Mouse (Mus musculus) lung, postnatal 0 days (tissue): Measurements from ENCODE around the gene Mdm4. TPM values are rescaled to one million over a fixed set of nuclear protein-coding genes. Genes with fewer than 3 reads are reported as not detected.

ENCODE experiments used
- ATAC-seq: fragments of 200-750 bp; cut with Nextera tagmentation; 2 replicates; pipeline ENCODE4 v1.8.0; 2017; ENCODE audit warnings: moderate library complexity
- DNase-seq: peaks from one replicate; pipeline ENCODE4 v3.0.0-alpha.2; 2016; ENCODE audit warnings: low spot score
- H3K27ac ChIP-seq: fragments of 300-500 bp; sonication (generic); 2 replicates; pipeline ENCODE4 v1.5.1; 2014; ENCODE audit warnings: antibody characterized with exemption, mild to moderate bottlenecking, low read length, mixed read lengths
- H3K27me3 ChIP-seq: fragments of 300-500 bp; sonication (generic); replicated peaks from 2 replicates; pipeline ENCODE4 v1.6.1; 2014; ENCODE audit warnings: low read length, mixed read lengths; ENCODE audit not compliant: insufficient read depth
- H3K36me3 ChIP-seq: fragments of 300-500 bp; sonication (generic); 2 replicates; pipeline ENCODE4 v1.6.1; 2014; ENCODE audit warnings: low read length, mixed read lengths; ENCODE audit not compliant: insufficient read depth
- H3K4me1 ChIP-seq: fragments of 300-500 bp; sonication (generic); 2 replicates; pipeline ENCODE4 v1.6.1; 2014; ENCODE audit warnings: antibody characterized with exemption, low read depth, low read length, mixed read lengths; ENCODE audit not compliant: insufficient read depth
- H3K4me2 ChIP-seq: fragments of 300-500 bp; sonication (generic); replicated peaks from 2 replicates; pipeline ENCODE4 v1.6.1; 2014; ENCODE audit warnings: low read depth, mild to moderate bottlenecking, low read length, moderate library complexity, mixed read lengths
- H3K4me3 ChIP-seq: fragments of 300-500 bp; sonication (generic); 2 replicates; pipeline ENCODE4 v1.5.1; 2014; ENCODE audit warnings: low read depth, low read length
- H3K9ac ChIP-seq: fragments of 300-500 bp; sonication (generic); replicated peaks from 2 replicates; pipeline ENCODE4 v1.6.1; 2014; ENCODE audit warnings: low read depth, mild to moderate bottlenecking
- H3K9me3 ChIP-seq: fragments of 300-500 bp; sonication (generic); 2 replicates; pipeline ENCODE4 v1.6.1; 2016; ENCODE audit warnings: low read length, mixed read lengths
- CTCF ChIP-seq: IDR thresholded peaks from 2 replicates; pipeline ENCODE4 v1.5.1; 2016; ENCODE audit warnings: antibody characterized with exemption, mild to moderate bottlenecking
- EP300 ChIP-seq: IDR thresholded peaks from 2 replicates; pipeline ENCODE4 v1.6.1; 2016; ENCODE audit warnings: antibody characterized with exemption, mild to moderate bottlenecking, control low read depth
- WGBS: fragments of 180-500 bp; shearing (Covaris S2); extraction: QIAGEN DNeasy Blood & Tissue Kit; methylation state at CpG from one replicate; pipeline ENCODE4 v1.1.7; 2014; 5-methylcytosine and 5-hydroxymethylcytosine counted together
- polyA plus RNA-seq: library from polyadenylated mRNA; unstranded; fragments of >200 nt; fragmentation: Nextera tagmentation; extraction: Ambion mirVana; gene quantifications from 2 replicates; pipeline ENCODE4 v1.2.1, GENCODE M21; 2015

Gene Mdm4
- polyA plus RNA-seq, 1 experiment from 2014 or later, result 14.9 TPM

DNA sequence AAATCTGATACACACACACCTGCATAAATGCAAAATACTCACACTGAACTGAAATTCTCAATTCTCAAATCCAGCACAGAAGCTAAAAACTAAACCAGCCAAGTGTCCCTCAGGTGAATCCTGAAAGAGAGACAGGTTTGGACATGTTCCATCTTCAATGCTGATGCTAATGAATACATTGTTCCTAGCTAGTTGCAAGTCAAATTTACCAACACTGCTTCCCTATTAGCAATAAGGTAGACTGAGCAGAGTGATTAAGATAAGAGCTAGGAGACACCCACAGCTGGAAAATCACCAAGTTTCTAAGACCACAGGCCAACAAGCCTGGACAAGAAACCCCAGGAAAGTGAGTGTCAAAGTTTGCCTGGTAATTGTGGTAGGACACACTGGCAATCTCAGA, 11.0 kb downstream of the Mdm4 start:
- Histone ChIP-seq H3K4me3 (no peak overlapping the region), H3K27ac (no peak overlapping the region), H3K9me3 (no peaks in the 10 kb centered on the region), H3K9ac (no peak overlapping the region), H3K36me3 (0 out of 2 replicates have a peak, but pooled peaks cover 6% of the 10 kb centered on the region), H3K4me2 (no peak overlapping the region), H3K4me1 (peaks cover 1% of the 10 kb centered on the region; the same call in 1 of the 2 replicates), H3K27me3 (no peaks in the 10 kb centered on the region)
- no peak for ATAC-seq
- TF ChIP-seq EP300, result no peak
- no peak for TF ChIP-seq CTCF
- DNase-seq, result no peak

DNA sequence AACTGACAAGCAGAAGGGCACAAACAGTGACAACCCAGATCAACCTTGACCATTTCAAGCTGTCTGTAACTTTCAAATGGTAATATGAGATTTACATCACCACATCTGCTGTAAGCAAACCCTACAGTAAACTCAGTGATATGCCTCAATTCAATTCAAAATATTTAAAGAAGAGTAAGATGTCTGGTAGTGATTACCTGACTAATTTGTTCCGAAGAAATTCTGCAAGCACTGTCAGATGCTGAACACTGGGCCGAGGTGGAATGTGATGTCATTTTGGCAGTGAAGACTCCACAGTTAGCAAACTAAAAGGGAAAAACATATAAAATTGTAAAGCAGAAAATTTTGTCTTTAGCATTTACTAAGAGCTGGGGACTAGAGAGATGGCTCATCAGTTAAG, 11.8 kb downstream of the Mdm4 start:
- 0 out of 2 replicates have a peak, but pooled peaks cover 7% of the 10 kb centered on the region for H3K36me3 ChIP-seq
- H3K27ac ChIP-seq, result no peak overlapping the region
- no peaks in the 10 kb centered on the region for H3K9me3 ChIP-seq
- DNase-seq, result no peak
- H3K4me3 ChIP-seq, result no peak overlapping the region
- H3K4me1 ChIP-seq, result no peaks in the 10 kb centered on the region
- H3K4me2 ChIP-seq, result no peak overlapping the region
- 89% methylated on average over 2 of the region's 2 CpGs for WGBS
- no peak for ATAC-seq
- no peak overlapping the region for H3K9ac ChIP-seq
- TF ChIP-seq EP300 (no peak), CTCF (no peak)
- no peaks in the 10 kb centered on the region for H3K27me3 ChIP-seq

DNA sequence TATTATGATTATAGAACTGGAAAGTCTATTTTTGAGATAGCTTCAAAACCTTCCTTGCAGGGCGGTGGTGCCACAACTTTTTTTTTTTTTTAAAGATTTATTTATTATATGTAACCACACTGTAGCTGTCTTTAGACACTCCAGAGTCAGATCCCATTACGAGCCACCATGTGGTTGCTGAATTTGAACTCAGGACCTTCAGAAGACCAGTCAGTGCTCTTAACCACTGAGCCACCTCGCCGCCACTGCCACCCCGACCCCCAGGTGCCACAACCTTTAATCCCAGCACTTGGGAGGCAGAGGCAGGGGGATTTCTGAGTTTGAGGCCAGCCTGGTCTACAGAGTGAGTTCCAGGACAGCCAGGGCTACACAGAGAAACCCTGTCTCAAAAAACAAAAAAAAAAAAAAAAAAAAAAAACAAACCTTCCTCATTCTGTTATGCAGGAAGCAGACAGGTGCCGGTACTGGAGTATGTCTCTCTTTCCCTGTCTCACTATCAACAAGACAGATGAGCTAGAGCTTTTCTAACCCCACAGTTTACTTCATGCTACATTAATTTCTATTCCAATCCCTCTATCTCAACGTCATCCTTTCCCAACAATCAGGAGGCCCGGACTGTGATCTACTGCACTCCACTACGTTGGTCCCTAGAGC, 13.5 kb downstream of the Mdm4 start:
- DNase-seq, result no peak
- H3K27me3 ChIP-seq, result no peaks in the 10 kb centered on the region
- 0 out of 2 replicates have a peak, but pooled peaks cover 7% of the 10 kb centered on the region for H3K36me3 ChIP-seq
- H3K4me2 ChIP-seq, result no peak overlapping the region
- WGBS, result 90% methylated on average over 9 of the region's 9 CpGs
- TF ChIP-seq EP300, result no peak
- ATAC-seq, result no peak
- no peaks in the 10 kb centered on the region for H3K9me3 ChIP-seq
- H3K4me3 ChIP-seq, result no peak overlapping the region
- no peak overlapping the region for H3K27ac ChIP-seq
- no peak overlapping the region for H3K9ac ChIP-seq
- H3K4me1 ChIP-seq, result no peaks in the 10 kb centered on the region

DNA sequence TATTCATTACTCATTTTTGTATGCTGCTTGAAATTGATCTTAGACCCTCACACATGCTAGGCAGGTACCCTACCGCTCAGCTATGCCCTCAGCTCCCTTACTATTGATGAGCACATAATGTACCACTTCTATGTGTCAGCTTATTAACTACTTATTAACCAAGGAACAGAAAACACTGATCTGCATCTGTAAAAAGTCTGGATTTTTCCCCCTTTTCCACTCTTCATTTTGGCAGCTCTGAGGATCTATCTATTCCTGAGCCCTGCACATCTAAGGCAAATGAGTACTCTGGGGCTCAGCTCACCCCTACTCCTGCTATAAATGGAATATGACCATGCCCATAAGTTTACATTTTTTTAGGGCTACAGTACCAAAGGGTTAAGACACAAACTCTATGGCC, 16.2 kb downstream of the Mdm4 start:
- ATAC-seq (no peak), DNase-seq (no peak)
- Histone ChIP-seq H3K9me3 (no peaks in the 10 kb centered on the region), H3K9ac (no peak overlapping the region), H3K4me3 (no peak overlapping the region), H3K27me3 (no peaks in the 10 kb centered on the region), H3K4me1 (no peaks in the 10 kb centered on the region), H3K36me3 (peaks cover 12% of the 10 kb centered on the region; the same call in 1 of the 2 replicates), H3K4me2 (no peak overlapping the region), H3K27ac (no peak overlapping the region)
- WGBS, result 97% methylated on average over 1 of the region's 1 CpGs
- no peak for TF ChIP-seq EP300
- no peak for TF ChIP-seq CTCF

DNA sequence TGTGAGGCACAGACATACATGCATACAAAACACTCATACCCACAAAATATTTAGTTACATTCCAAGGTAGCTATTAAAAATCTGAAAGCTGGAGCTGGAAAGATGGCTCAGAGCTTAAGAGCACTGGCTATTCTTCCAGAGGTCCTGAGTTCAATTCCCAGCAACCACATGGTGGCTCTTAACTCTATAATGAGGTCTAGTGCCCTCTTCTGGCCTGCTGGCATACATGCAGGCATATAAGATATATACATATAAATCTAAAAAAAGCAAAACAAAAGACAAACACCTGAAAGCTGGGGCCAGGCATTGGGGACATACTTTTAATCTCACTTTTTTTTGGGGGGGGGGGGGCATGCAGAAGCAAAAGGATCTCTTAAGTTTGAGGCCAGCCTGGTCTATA, 17.0 kb downstream of the Mdm4 start:
- no peak overlapping the region for H3K9ac ChIP-seq
- peaks cover 12% of the 10 kb centered on the region; the same call in 1 of the 2 replicates for H3K36me3 ChIP-seq
- no peaks in the 10 kb centered on the region for H3K4me1 ChIP-seq
- TF ChIP-seq CTCF (peak; percentile 28), EP300 (no peak)
- H3K27me3 ChIP-seq, result no peaks in the 10 kb centered on the region
- H3K27ac ChIP-seq, result no peak overlapping the region
- no peak for DNase-seq
- no peak for ATAC-seq
- no peak overlapping the region for H3K4me2 ChIP-seq
- no peaks in the 10 kb centered on the region for H3K9me3 ChIP-seq
- H3K4me3 ChIP-seq, result no peak overlapping the region

- no peak overlapping the region for H3K4me2 ChIP-seq
- no peaks in the 10 kb centered on the region for H3K4me1 ChIP-seq
- WGBS, result 71% methylated on average over 11 of the region's 13 CpGs
- H3K27me3 ChIP-seq, result no peaks in the 10 kb centered on the region
- H3K4me3 ChIP-seq, result no peak overlapping the region
- ATAC-seq (no peak), DNase-seq (no peak)
- H3K27ac ChIP-seq, result no peak overlapping the region
- peaks cover 9% of the 10 kb centered on the region; the same call in 1 of the 2 replicates for H3K36me3 ChIP-seq
- TF ChIP-seq CTCF, result no peak
- no peak for TF ChIP-seq EP300
- H3K9me3 ChIP-seq, result no peaks in the 10 kb centered on the region
- H3K9ac ChIP-seq, result no peak overlapping the region
Observed at GRCm38 (mm10) chr1:133011955-133012841, 18.2 kb downstream of the Mdm4 start.
